18 mouse cellular contexts compared by ENCODE assay signal in genomic region chr11:48351349-48352023, GRCm38 (mm10).
"Had no signal": no experiment of that assay in that cellular context is flagged by ENCODE, and none has a peak within 500 bp of the region (broad histone marks: within the 10 kb centered on the region; RNA-seq: fewer than 3 reads in every experiment).

No protein-coding gene starts in this region.

- H3K9me3 ChIP-seq: kidney, embryonic 15.5 days; liver, embryonic 13.5 days; midbrain, embryonic 12.5 days had no signal

- H3K27ac ChIP-seq: kidney, embryonic 15.5 days; left cerebral cortex, adult 2 months; liver, embryonic 13.5 days; midbrain, embryonic 12.5 days had no signal

- H3K27me3 ChIP-seq: kidney, embryonic 15.5 days; liver, embryonic 13.5 days; midbrain, embryonic 12.5 days had no signal

- ATAC-seq: midbrain, embryonic 16.5 days had no signal

- H3K4me3 ChIP-seq: kidney, embryonic 15.5 days; left cerebral cortex, adult 2 months; liver, embryonic 13.5 days; midbrain, embryonic 12.5 days; myocyte had no signal

- H3K4me1 ChIP-seq: kidney, embryonic 15.5 days; liver, embryonic 13.5 days; midbrain, embryonic 12.5 days had no signal

- H3K36me3 ChIP-seq: kidney, embryonic 15.5 days; liver, embryonic 13.5 days; midbrain, embryonic 12.5 days had no signal

- H3K9ac ChIP-seq: kidney, embryonic 15.5 days; liver, embryonic 13.5 days; midbrain, embryonic 12.5 days had no signal

- H3K4me2 ChIP-seq: kidney, embryonic 15.5 days; liver, embryonic 13.5 days; midbrain, embryonic 12.5 days had no signal

- DNase-seq: kidney, adult 11 months; kidney, adult 8-10 months; kidney, postnatal 10 days; kidney, postnatal 36 days; layer of hippocampus, postnatal 36 days; liver, embryonic 13.5 days; lung, adult 2 months; lung, postnatal 14 days; lung, postnatal 4 days; right cerebral cortex, postnatal 25 days; spleen, adult 18-20 months; thymus, adult 18-20 months; thymus, postnatal 36 days had no signal
